Mouse (Mus musculus) lung, adult 2 months (tissue): ENCODE results near the gene Gm8909. TPM values are rescaled to one million over a fixed set of nuclear protein-coding genes. Genes with fewer than 3 reads are reported as not detected.

Experiments used
- polyA plus RNA-seq: library from polyadenylated mRNA; depleted of rRNA; stranded (reverse); fragments of >200 nt; gene quantifications from 2 replicates; pipeline ENCODE4 v1.2.3, GENCODE M21; 2012; rRNA removed

Gene Gm8909
- polyA plus RNA-seq, 1 experiment: 1.2 TPM

Other genes starting within 250 kb of the Gm8909 start
- gene Abcf1, start 198.8 kb downstream of the Gm8909 start, polyA plus RNA-seq: 56.3 and 60.6 TPM in 2 replicates
- gene Gnl1, start 188.7 kb downstream of the Gm8909 start, polyA plus RNA-seq: 34.1 and 37.1 TPM in 2 replicates
- gene Prr3, start 188.3 kb downstream of the Gm8909 start, polyA plus RNA-seq: 16.0 and 19.0 TPM in 2 replicates
- 9.2 and 16.5 TPM in 2 replicates for gene H2-T24, start 148.0 kb downstream of the Gm8909 start, polyA plus RNA-seq
- gene H2-T23, start 135.7 kb downstream of the Gm8909 start, polyA plus RNA-seq: 180 and 232 TPM in 2 replicates
- 53.9 and 55.1 TPM in 2 replicates for gene H2-T22, start 125.8 kb downstream of the Gm8909 start, polyA plus RNA-seq
- not detected in 2 replicates for gene Gm6034, start 125.6 kb downstream of the Gm8909 start, polyA plus RNA-seq
- gene Gm11127, start 110.2 kb downstream of the Gm8909 start, polyA plus RNA-seq: not detected in 2 replicates
- gene Gm19684, start 46.9 kb downstream of the Gm8909 start, polyA plus RNA-seq: 0.22 and 0.29 TPM in 2 replicates
- not detected in 2 replicates for gene Gm7030, start 39.1 kb downstream of the Gm8909 start, polyA plus RNA-seq
- 0.05 TPM in 1 of 2 replicates, not detected in the other for gene H2-T3, start 21.8 kb upstream of the Gm8909 start, polyA plus RNA-seq
- gene Rpp21, start 89.5 kb upstream of the Gm8909 start, polyA plus RNA-seq: 67.6 and 80.1 TPM in 2 replicates
- 14.9 and 15.6 TPM in 2 replicates for gene Trim39, start 103.7 kb upstream of the Gm8909 start, polyA plus RNA-seq
- gene H2-M10.2, start 118.0 kb upstream of the Gm8909 start, polyA plus RNA-seq: not detected in 2 replicates
- gene H2-M10.1, start 157.6 kb upstream of the Gm8909 start, polyA plus RNA-seq: not detected in 2 replicates
- gene H2-M10.3, start 199.9 kb upstream of the Gm8909 start, polyA plus RNA-seq: not detected in 2 replicates